Mouse (Mus musculus): ENCODE data around the gene Gsk3b.

DNA sequence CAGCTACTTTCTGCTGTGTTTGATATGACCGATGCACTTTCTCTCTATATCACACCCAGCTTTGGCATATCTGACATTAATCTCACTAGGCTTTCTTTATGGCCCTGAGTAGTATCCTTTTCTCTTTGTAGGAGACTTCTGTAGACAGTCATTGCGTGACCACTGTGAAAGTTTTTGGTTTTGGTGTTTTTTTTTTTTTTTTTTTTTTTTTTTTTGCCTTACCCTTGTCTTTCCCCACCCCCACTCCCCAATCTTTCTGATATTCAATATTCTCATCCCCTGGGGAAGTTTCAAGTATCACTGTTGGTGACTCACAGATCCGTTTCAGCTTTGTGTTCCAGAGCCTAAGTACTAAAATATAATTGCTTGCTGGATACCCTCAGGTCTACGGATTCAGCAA, 29.2 kb upstream of the Gsk3b start:
- no peak for TF ChIP-seq CTCF (IDR thresholded peaks at IDR 0.05; ENCODE audit: low read depth, low read length)
- no peak for TF ChIP-seq POLR2A (IDR thresholded peaks at IDR 0.05; ENCODE audit: extremely low read depth, insufficient read depth, low read length)

All from liver, adult 2 months (tissue).